ENCODE assay signal across 20 mouse cellular contexts in genomic region chr4:81914971-81915370, GRCm38 (mm10).
"Had no signal": no experiment of that assay in that cellular context is flagged by ENCODE, and none has a peak within 500 bp of the region (broad histone marks: within the 10 kb centered on the region; RNA-seq: fewer than 3 reads in every experiment).

No protein-coding gene starts in this region.

- H3K4me2 ChIP-seq: lung, embryonic 15.5 days; midbrain, embryonic 11.5 days; midbrain, embryonic 13.5 days; midbrain, embryonic 15.5 days; neural tube, embryonic 13.5 days; neural tube, embryonic 15.5 days had no signal

- H3K36me3 ChIP-seq: lung, embryonic 15.5 days; midbrain, embryonic 13.5 days; midbrain, embryonic 15.5 days; neural tube, embryonic 13.5 days; neural tube, embryonic 15.5 days had no signal

- H3K4me1 ChIP-seq: lung, embryonic 15.5 days; megakaryocyte, embryonic 14.5 days; midbrain, embryonic 13.5 days; midbrain, embryonic 15.5 days; neural tube, embryonic 15.5 days had no signal

- H3K4me3 ChIP-seq: lung, embryonic 15.5 days; megakaryocyte, embryonic 14.5 days; midbrain, embryonic 13.5 days; midbrain, embryonic 15.5 days; neural tube, embryonic 13.5 days; neural tube, embryonic 15.5 days had no signal

- H3K27me3 ChIP-seq: lung, embryonic 15.5 days; megakaryocyte, embryonic 14.5 days; midbrain, embryonic 13.5 days; midbrain, embryonic 15.5 days; neural tube, embryonic 13.5 days; neural tube, embryonic 15.5 days had no signal

- DNase-seq: liver, postnatal 0 days; lung, adult 2 months; lung, postnatal 14 days; lung, postnatal 36 days; retina, postnatal 1 day; right cerebral cortex, adult 18-20 months; right cerebral cortex, postnatal 25 days; right cerebral cortex, postnatal 4 days; spleen, adult 18-20 months; thymus, adult 18-20 months; thymus, postnatal 14 days; thymus, postnatal 36 days had no signal

- H3K27ac ChIP-seq: lung, embryonic 15.5 days; macrophage; midbrain, embryonic 13.5 days; midbrain, embryonic 15.5 days; neural tube, embryonic 13.5 days; neural tube, embryonic 15.5 days had no signal
